Mouse (Mus musculus) T-helper 17 cell (primary cell): ENCODE results near the gene B3galt1.

ENCODE experiments used
- in situ Hi-C, 2 experiments: fragments of 300-600 bp; cut with MboI, MseI; formaldehyde crosslinking; loops; 1 replicate in 1 of 2; 2 replicates in 1 of 2; pipeline ENCODE4 v1.15.1; 2025; ENCODE audit warnings: high pct_unique_total_duplicates in 2 of 2

B3galt1 gene

DNA sequence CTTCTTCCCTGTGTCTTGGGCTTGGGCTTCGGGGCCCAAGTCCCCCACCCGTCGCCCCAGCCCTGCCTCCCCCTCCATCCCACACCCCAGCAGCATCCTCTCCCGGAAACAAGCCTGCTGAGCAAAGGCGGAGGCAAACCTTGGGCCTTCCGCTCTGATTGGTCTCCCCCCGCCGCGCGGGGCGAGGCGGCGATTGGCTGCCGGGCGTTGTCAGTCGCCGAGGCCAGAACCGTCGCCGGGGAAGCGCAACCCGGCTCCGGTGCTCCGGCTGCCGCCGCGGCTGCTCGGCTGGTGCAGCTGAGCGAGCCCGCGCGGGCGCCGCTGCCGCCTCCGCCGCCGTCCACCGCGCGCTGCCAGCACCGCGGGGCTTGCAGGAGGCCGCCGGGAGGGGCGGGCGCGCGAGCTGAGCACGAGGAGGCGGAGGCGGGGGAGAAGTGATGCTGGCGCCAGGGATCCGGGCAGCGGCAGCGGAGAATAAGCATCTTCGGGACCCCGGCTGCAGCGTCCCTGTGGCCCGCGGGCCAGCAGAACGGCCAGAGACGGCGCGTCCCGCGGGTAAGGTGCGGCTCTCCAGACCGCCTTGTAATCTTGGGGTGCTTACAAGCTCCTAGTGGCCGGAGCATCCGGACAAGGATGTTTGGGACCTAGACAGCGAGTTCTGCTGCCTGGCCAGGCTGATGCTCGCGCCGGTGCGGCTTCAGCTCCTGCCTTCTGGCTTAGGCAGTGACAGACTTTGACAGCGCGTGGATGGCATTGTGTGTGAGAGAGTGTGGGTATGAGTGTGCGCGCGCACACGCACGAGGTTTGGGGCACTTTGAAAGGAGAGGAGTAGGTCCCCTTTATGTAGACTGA is at the start of gene B3galt1:
TSS of gene B3galt1 (plus strand) at position 392 of the 852 bp plus-strand sequence.
- in situ Hi-C loops, result no loop called here

DNA sequence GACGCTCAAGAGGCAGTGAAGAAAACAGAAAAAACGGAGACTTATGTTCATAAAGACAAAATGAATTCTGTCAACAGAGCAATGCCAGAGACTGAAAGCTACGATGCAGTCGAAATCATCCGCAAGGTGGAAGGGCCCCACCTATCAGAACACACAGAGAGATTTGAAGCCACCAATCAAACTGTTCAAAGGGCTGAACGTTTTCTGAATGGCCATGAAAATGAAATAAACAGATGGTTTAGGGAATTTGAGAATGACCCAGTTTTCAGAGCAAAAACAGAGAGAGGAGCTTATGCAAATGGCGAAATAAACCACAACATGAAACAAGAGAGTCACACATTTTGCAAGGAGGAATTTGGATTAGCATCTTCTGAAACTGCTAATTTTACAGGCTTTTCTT is 49.3 kb upstream of the B3galt1 start:
- in situ Hi-C loops, result no loop called here

DNA sequence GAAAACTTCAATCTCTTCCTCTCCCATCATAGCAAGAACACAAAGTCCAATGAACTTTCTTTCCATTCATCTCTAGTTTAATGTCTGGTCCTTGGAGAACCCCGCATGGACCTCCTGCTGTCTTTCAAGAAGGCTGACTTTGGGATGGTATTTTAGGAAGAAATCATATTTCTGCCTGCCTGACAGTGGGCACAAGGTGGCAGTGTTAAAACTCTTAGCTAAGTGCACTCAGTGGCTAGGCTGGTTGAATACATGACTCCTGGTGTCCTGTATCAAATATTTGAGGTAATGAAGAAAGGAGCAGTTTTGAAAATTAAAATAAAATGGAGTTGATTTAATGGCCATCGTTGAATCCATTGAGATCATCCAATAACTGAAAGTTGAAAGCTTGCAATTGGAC is 30.3 kb upstream of the B3galt1 start:
- in situ Hi-C loops, result loop anchor here in 1 of 2 experiments (10.0 kb wide), 1 partner anchor 1979 kb away; no protein-coding TSS in a partner anchor

- in situ Hi-C loops, result loop anchor here in 1 of 2 experiments (10.0 kb wide), 1 partner anchor 1975 kb away; no protein-coding TSS in a partner anchor
Measured at GRCm38 (mm10) chr2:67539426-67539825, 26.2 kb upstream of the B3galt1 start.

GRCm38 (mm10) chr2:67541957-67542696 is 23.5 kb upstream of the B3galt1 start:
- in situ Hi-C loops, result no loop called here

DNA sequence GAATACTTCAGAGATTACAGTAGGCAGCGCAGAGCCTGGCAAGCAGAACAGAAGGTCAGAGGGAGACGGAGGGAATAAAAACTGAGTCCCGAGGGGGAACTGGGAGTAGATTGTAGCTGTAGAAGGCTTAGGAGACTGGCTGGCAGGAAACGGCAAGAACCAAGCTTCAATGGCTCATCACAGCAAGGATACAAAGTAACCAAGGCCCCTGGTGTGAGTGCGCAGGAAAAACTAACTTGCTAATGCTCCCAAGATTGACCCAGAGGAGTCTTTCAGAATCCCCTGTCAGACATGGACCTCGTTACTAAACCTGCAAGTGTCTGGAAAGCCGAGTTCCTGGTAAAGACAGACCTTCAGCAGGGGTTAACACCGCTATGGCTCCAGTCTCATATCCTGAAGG is 21.2 kb upstream of the B3galt1 start:
- in situ Hi-C loops, result no loop called here

GRCm38 (mm10) chr2:67564851-67565479 is 706 bp upstream of the B3galt1 start:
- in situ Hi-C loops, result no loop called here

GRCm38 (mm10) chr2:67566566-67566965 is 895 bp downstream of the B3galt1 start:
- in situ Hi-C loops, result no loop called here

DNA sequence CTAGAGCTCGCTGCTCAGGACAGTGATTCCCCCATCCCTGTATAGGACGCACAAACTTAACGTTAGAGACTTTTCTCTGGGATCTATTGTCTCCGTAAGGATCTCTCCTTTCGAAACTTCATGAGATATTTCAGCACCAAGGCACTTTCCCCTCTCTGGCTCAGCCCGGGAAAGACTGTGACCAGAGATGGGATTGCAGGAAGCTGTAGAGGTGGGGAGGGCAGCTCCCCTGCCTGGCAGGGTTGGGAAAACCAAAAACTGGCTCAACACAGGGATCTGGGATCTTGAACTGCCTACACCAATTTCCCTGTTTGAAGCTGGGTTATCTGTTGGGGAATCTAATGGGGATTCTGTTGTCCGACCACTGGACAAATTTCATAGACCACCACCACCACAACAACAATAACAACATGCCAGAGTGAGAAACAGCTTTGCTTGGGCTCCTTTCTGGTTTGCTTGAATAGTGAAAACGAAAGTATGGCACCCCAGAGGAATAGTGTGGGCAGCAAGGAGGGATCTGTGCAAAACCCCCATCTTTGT is 1.5 kb downstream of the B3galt1 start:
- in situ Hi-C loops, result no loop called here

DNA sequence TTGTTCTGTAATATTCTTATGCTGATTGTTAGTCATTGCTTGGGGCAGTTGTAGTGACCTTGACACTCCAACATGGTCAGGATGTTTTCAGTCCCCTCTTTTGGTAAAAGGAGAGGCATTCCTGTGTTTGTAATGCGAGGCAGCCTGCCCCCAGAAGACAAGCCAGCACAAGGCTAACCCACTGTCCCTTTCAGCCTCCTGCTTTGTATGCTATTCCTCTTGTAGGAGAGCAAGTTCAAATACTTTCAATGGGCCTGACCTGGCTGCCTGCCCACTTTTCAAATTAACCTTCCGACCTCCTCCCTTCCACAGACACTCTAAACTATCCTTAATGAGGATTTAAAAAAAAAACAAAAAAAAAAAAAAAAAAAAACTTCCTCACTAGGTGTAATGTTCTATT is 11.0 kb downstream of the B3galt1 start:
- in situ Hi-C loops, result no loop called here

GRCm38 (mm10) chr2:67583091-67583490 is 17.4 kb downstream of the B3galt1 start:
- in situ Hi-C loops, result no loop called here

DNA sequence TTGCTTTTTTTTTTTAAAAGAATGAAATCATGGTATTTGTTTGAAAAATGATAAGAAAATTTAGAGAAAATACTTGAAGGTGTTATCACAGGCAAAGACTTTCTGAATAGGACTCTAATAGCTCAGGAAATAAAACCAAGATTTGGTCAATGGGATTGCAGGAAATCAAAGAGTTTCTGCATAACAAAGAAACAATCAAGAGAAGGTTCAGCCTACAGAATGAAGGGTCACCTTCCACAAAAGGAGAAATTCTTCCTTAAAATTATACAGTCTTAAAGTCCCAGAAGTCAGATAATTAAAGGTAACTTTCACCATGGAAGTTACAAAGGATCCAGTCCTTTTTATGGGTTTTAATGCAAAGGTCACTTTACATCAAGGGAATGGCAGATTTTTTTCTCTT is 24.7 kb downstream of the B3galt1 start:
- in situ Hi-C loops, result no loop called here

- in situ Hi-C loops, result no loop called here
Measured at GRCm38 (mm10) chr2:67591831-67592629, 26.4 kb downstream of the B3galt1 start.

DNA sequence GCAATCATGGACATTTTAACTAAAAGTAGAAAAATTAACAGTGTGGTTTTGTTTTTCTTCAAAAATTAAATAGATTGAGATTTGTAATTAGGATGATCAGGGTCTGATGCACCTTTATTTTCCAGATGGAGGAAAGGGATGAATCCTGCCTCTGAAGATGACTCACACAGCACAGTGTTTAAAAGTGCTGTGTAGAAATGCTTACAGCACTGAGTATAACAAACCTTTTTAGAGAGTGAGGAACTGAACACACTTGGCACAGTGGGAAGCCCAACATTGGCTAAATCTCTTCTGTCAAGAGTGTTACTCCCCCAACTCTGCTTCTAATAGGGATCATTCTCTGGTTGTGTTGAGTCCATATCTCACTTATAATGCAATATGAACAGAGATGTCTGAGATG is 57.2 kb downstream of the B3galt1 start:
- in situ Hi-C loops, result no loop called here

GRCm38 (mm10) chr2:67627667-67628066 is 62.0 kb downstream of the B3galt1 start:
- in situ Hi-C loops, result no loop called here

DNA sequence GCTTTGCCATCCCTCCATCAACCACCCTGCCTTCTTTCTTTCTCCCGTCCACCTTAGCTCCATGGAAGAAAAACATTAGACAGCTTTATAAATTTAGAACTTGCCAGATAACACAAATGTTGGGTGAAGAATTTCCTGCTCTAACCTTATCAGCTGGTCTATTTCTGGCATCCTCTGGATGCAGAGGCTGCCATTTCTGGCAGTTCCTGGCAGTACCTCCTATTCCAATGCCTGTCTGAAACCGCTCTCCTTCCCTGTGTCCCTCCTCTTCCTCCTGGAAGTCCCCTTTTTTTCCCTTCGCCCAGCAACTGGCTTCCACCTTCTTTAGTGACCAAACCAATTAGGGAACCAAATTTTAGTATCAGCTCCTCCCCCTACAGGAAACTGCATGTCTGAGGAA is 62.6 kb downstream of the B3galt1 start:
- in situ Hi-C loops, result no loop called here

DNA sequence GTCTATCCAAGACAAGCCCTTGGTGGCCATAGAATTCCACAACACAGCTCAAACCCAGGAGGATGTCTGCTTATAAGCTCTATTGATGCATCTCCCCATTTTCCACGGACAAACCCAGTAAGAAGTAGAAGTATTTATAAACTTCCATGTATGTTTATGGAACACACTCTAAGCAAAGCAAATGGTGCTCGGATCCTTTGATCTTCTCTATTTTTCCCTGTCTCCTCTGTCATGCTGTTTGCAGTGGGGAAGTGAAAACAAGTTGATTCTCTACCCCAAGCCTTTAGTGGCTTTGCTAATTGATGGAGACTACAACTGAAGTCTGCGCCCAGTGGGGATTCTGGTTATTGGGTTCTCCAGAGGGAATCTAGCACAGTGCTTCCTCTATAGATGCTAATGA is 89.2 kb downstream of the B3galt1 start:
- in situ Hi-C loops, result no loop called here

DNA sequence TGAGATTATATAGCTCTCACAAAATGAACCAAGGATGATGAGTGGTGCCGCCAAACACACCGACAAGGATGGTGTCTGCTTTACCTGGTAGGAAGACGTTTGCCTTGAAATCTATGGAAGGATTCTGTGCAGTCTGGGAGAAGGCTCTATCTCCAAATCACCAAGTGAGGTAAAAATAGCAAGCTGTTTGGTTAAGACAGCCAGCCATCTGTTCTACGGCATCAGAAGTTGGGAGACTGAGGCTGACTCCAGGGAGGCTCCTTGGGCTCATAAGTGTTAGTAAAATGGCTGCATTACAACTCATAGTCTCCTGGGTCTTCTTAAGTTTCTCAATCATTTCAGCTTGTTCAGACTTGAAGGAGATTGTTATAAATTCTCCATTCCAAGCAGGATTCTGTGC is 91.7 kb downstream of the B3galt1 start:
- in situ Hi-C loops, result no loop called here

DNA sequence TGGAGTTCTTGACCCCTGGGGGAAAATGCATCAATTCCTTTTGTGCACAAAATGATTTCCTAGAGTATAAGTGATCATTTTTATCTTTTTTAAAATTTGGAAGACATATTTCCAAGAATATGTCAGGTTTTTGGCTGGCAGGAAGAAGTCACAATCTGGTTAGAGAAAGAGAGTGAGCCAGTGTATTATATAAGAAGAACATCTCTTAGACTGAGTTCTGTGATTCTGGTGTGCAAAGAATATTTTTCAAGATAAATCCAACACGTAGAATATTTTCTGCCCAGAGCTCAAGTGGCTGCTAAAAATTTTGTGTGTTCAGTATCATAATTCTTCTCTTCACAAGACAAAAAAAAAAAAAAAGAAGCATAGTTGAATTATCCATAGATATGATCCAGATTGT is 92.4 kb downstream of the B3galt1 start:
- in situ Hi-C loops, result no loop called here

DNA sequence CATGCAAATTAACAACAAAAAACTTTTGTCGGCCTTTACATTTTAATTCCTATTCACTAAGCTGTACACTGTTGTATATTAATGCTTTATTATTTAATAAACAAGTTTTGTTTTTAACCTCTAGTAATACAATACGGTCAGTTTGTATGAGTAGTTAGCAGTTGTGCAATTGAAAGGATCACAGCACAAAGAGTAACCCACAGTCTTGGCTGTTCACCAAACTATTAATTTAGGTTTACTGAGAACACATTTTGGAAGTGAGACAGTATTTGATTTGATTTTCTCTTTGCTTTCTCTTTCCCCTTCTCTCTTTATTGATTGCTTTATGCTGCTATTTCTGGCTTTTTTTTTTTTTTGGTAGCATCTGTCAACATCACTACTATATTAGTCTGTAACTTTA is 106.0 kb downstream of the B3galt1 start:
- in situ Hi-C loops, result no loop called here

DNA sequence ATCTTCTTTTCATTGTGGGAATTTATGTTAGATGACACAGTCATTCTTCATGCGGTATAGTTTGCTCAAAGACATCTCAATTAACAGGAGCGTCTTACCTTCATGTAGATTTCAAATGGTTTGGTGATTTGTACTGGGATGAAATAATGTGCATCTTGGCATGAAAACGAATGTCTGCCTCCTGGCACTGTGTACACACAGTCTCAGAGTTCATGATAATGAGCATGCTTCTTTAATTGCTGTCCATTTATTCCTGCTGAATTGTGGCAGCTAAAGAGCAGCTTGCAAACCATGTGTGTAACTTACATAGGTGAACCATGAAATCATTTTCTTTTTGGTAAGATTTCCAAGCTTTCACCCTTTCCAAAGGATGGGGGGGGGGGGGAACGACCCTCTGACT is 112.0 kb downstream of the B3galt1 start:
- in situ Hi-C loops, result no loop called here
